Mouse (Mus musculus) forelimb bud, embryonic 11.5 days (tissue): ENCODE measurements around the gene Sh3gl1.
A peak's percentile ranks its signal among the peaks of the same experiment; 100 is the strongest.
"Not testable (repeated sequence)": the region's sequence is repeated elsewhere in the genome, so short reads cannot be mapped to it uniquely, and the experiment has no call there.

Source experiments
- DNase-seq: peaks from one replicate; pipeline ENCODE4 v3.0.0-alpha.2; 2012; ENCODE audit warnings: low read depth, low spot score

Sh3gl1 gene

GRCm38 (mm10) chr17:56036176-56036900 is at the start of gene Sh3gl1:
Gene Sh3gl1, minus strand, starts transcription at chr17:56036635.
- peak; percentile 99 for DNase-seq

GRCm38 (mm10) chr17:56080781-56081585 is 44.5 kb upstream of the Sh3gl1 start:
- peak; percentile 88 for DNase-seq

- DNase-seq = no peak
Observed at GRCm38 (mm10) chr17:56079921-56080320, 43.5 kb upstream of the Sh3gl1 start.

GRCm38 (mm10) chr17:56078880-56079795 is 42.7 kb upstream of the Sh3gl1 start, which contains the start of gene Hdgfl2:
Gene Hdgfl2, plus strand, starts transcription at chr17:56079634.
- peak; percentile 100 for DNase-seq

GRCm38 (mm10) chr17:56078361-56078760 is 41.9 kb upstream of the Sh3gl1 start:
- DNase-seq = not testable (repeated sequence)

- no peak for DNase-seq
Observed at GRCm38 (mm10) chr17:56077523-56077922, 41.1 kb upstream of the Sh3gl1 start.

- DNase-seq = peak; percentile 94
Observed at GRCm38 (mm10) chr17:56074827-56075208, 38.4 kb upstream of the Sh3gl1 start, which contains the start of gene Ubxn6. Gene Ubxn6, minus strand, starts transcription at chr17:56075028.

- peak; percentile 78 for DNase-seq
Observed at GRCm38 (mm10) chr17:56074097-56074826, 37.8 kb upstream of the Sh3gl1 start.

- DNase-seq = no peak
Observed at GRCm38 (mm10) chr17:56072243-56072642, 35.8 kb upstream of the Sh3gl1 start.

- no peak for DNase-seq
Observed at GRCm38 (mm10) chr17:56071126-56071525, 34.7 kb upstream of the Sh3gl1 start.

GRCm38 (mm10) chr17:56069066-56069465 is 32.6 kb upstream of the Sh3gl1 start:
- no peak for DNase-seq

GRCm38 (mm10) chr17:56066451-56066850 is 30.0 kb upstream of the Sh3gl1 start:
- DNase-seq = no peak

GRCm38 (mm10) chr17:56065715-56066114 is 29.3 kb upstream of the Sh3gl1 start:
- DNase-seq = not testable (repeated sequence)

GRCm38 (mm10) chr17:56062081-56062480 is 25.6 kb upstream of the Sh3gl1 start:
- DNase-seq = no peak

GRCm38 (mm10) chr17:56057381-56058120 is 21.1 kb upstream of the Sh3gl1 start:
- DNase-seq = no peak

GRCm38 (mm10) chr17:56055945-56056678 is 19.7 kb upstream of the Sh3gl1 start:
- DNase-seq = no peak

- DNase-seq = no peak
Observed at GRCm38 (mm10) chr17:56054938-56055337, 18.5 kb upstream of the Sh3gl1 start.

- no peak for DNase-seq
Observed at GRCm38 (mm10) chr17:56051369-56051768, 14.9 kb upstream of the Sh3gl1 start.

- DNase-seq = no peak
Observed at GRCm38 (mm10) chr17:56040857-56041163, 4.4 kb upstream of the Sh3gl1 start.
